Mouse (Mus musculus) heart, adult 10 weeks (tissue): ENCODE measurements around the gene Clec3b. TPM values are rescaled to one million over a fixed set of nuclear protein-coding genes. Genes with fewer than 3 reads are reported as not detected.

ENCODE experiments used
- polyA plus RNA-seq: library from polyadenylated mRNA; stranded (reverse); fragments of 350-450 nt; fragmentation: Illumina TruSeq; extraction: RNeasy Lipid Tissue Mini Kit (QIAGEN cat#74804); gene quantifications from one replicate; pipeline ENCODE4 v1.2.3, GENCODE M21; 2014; ENCODE audit warnings: low read depth, low replicate concordance

The Clec3b gene
- polyA plus RNA-seq: 96.5 TPM

GRCm38 (mm10) chr9:123150241-123151020 is at the start of gene Clec3b:
Gene Clec3b (plus strand): TSS chr9:123150946.

GRCm38 (mm10) chr9:123112805-123113521 is 37.8 kb upstream of the Clec3b start, which contains the start of the genes Zdhhc3 and Exosc7:
Gene Zdhhc3 (minus strand): TSS chr9:123113205.
Gene Exosc7 (plus strand): TSS chr9:123113215.

Other genes with a start within 250 kb of the Clec3b start
- gene Zfp105, start 227.9 kb upstream of the Clec3b start, polyA plus RNA-seq: 2.0 TPM
- 17.4 TPM for gene 1110059G10Rik, start 199.9 kb upstream of the Clec3b start, polyA plus RNA-seq
- 0.55 TPM for gene Kif15, start 199.9 kb upstream of the Clec3b start, polyA plus RNA-seq
- 20.1 TPM for gene Tmem42, start 129.6 kb upstream of the Clec3b start, polyA plus RNA-seq
- gene Tgm4, start 116.2 kb upstream of the Clec3b start, polyA plus RNA-seq: not detected
- gene Zdhhc3, start 37.7 kb upstream of the Clec3b start, polyA plus RNA-seq: 32.8 TPM
- gene Exosc7, start 37.7 kb upstream of the Clec3b start, polyA plus RNA-seq: 33.1 TPM
- 0.58 TPM for gene Cdcp1, start 65.1 kb downstream of the Clec3b start, polyA plus RNA-seq
- 1.8 TPM for gene Tmem158, start 109.8 kb downstream of the Clec3b start, polyA plus RNA-seq
- gene Lars2, start 216.0 kb downstream of the Clec3b start, polyA plus RNA-seq: 48.0 TPM